Mouse (Mus musculus): Measurements from ENCODE around the gene Bloc1s2.
"Not testable (repeated sequence)": the region's sequence is repeated elsewhere in the genome, so short reads cannot be mapped to it uniquely, and the experiment has no call there.

The Bloc1s2 gene

GRCm38 (mm10) chr19:44127729-44128497 lies 18.3 kb downstream of the Bloc1s2 start:
- DNase-seq (ENCODE audit: low spot score in 2 of 2), result no peak

GRCm38 (mm10) chr19:44121137-44121536 lies 25.1 kb downstream of the Bloc1s2 start:
- no peak for DNase-seq (ENCODE audit: low spot score in 2 of 2)

GRCm38 (mm10) chr19:44120686-44121085 lies 25.6 kb downstream of the Bloc1s2 start:
- not testable (repeated sequence) for DNase-seq (ENCODE audit: low spot score in 2 of 2)

GRCm38 (mm10) chr19:44117793-44118192 lies 28.5 kb downstream of the Bloc1s2 start:
- DNase-seq (ENCODE audit: low spot score in 2 of 2), result no peak

GRCm38 (mm10) chr19:44111706-44112105 lies 34.5 kb downstream of the Bloc1s2 start:
- DNase-seq (ENCODE audit: low spot score in 2 of 2), result no peak

- DNase-seq (ENCODE audit: low spot score in 2 of 2), result no peak
Measured at GRCm38 (mm10) chr19:44110356-44110755, 35.9 kb downstream of the Bloc1s2 start.

GRCm38 (mm10) chr19:44108996-44109395 lies 37.2 kb downstream of the Bloc1s2 start:
- no peak for DNase-seq (ENCODE audit: low spot score in 2 of 2)

- peak; percentile 26 to 34 for DNase-seq (ENCODE audit: low spot score in 2 of 2)
Measured at GRCm38 (mm10) chr19:44107661-44108521, 38.4 kb downstream of the Bloc1s2 start.

GRCm38 (mm10) chr19:44106831-44107660 lies 39.2 kb downstream of the Bloc1s2 start, which contains the start of gene Chuk:
TSS of gene Chuk (minus strand) at chr19:44107480.
- DNase-seq (ENCODE audit: low spot score in 2 of 2), result peak; percentile 93 to 98

GRCm38 (mm10) chr19:44104393-44104792 lies 41.9 kb downstream of the Bloc1s2 start:
- no peak for DNase-seq (ENCODE audit: low spot score in 2 of 2)

GRCm38 (mm10) chr19:44103001-44103400 lies 43.2 kb downstream of the Bloc1s2 start:
- no peak for DNase-seq (ENCODE audit: low spot score in 2 of 2)

- no peak for DNase-seq (ENCODE audit: low spot score in 2 of 2)
Measured at GRCm38 (mm10) chr19:44100840-44101239, 45.4 kb downstream of the Bloc1s2 start.

Data from spleen, postnatal 10 days (tissue).